Mouse (Mus musculus): ENCODE measurements around the gene Gm10663. TPM values are rescaled to one million over a fixed set of nuclear protein-coding genes. Genes with fewer than 3 reads are reported as not detected.

Gene Gm10663
- total RNA-seq (2023), result not detected

GRCm38 (mm10) chr8:65074733-65075132 lies at the start of gene Gm10663:
Gene Gm10663, plus strand, starts transcription at chr8:65075033.

GRCm38 (mm10) chr8:65037117-65037533 lies 37.7 kb upstream of the Gm10663 start, which contains the start of gene Apela:
Gene Apela, minus strand, starts transcription at chr8:65037336.

Other genes with a start within 250 kb of the Gm10663 start
- gene Klhl2, start 225.0 kb upstream of the Gm10663 start, total RNA-seq (2023), result 10 to 100 TPM; 37.9 to 39.7 TPM
- gene Tmem192, start 127.8 kb upstream of the Gm10663 start, total RNA-seq (2023), result 10 to 100 TPM; 42.1 to 48.0 TPM
- gene Trim75, start 87.2 kb upstream of the Gm10663 start, total RNA-seq (2023), result not detected
- gene Trim61, start 56.5 kb upstream of the Gm10663 start, total RNA-seq (2023), result not detected
- gene Trim60, start 56.4 kb upstream of the Gm10663 start, total RNA-seq (2023), result not detected
- not detected for gene Apela, start 37.7 kb upstream of the Gm10663 start, total RNA-seq (2023)
- gene BC030870, start 54.5 kb downstream of the Gm10663 start, total RNA-seq (2023), result not detected

Data from T-cell, adult 66 days (primary cell).